ENCODE assay signal across 8 mouse cellular contexts in the genomic region with DNA sequence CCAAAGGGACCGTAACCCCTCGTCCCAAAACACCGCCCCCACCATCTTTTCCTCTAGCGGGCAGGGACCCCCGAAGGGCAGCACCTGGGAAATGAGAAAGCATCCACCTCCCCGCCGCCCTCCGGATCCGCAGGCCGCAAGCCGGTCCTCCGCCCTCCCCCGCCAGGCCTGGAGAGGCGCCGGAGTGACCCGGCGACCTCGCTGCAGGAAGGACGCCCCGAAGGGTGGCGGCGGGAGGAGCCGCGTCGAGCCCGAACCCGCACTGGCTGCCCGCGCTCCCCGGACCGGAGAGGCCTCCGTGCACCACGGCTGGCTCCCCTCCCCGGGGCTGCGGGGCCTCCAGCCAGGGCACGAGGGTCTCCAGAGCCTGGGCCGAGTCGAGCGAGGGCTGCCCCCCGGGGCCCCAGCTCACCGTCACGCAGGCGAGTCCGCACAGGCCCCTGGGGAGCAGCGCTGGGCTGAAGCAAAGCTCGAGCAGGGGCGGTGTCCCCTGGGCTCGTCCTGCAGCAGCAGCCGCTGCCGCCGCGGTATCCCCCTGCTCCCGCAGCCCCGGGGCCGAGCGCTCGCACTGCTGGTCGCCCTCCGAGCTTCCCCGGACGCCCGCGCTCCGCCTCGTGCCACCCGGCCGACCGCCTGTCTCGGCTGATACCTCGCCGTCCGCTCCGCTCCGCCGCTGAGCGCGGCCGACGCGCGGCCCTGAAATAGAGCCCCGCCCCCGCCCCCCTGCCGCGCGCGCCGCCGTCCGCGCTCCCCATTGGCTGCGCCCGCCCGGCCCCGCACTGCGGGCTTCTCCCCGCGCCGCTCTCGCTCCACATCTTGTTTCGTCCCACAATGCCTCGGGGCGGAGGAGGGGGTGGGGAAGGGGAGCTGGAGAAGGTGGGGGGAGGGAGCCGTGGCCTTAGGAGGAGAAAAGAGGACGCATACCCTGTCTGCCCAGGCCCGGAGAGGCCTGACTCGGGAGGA. TPM values are rescaled to one million over a fixed set of nuclear protein-coding genes. Genes with fewer than 3 reads are reported as not detected.
A peak's percentile ranks its signal among the peaks of the same experiment; 100 is the strongest.
DNase-seq lines count a peak whose midpoint lies in the region; ATAC-seq lines count a peak whose summit lies in the region.

Dynll2 (minus strand) TSS at position 703 of the 963 bp plus-strand sequence.

- H3K4me1 ChIP-seq in hindbrain, embryonic 14.5 days (replicated peaks; ENCODE audit: control insufficient read depth, insufficient read depth, low read length) = peaks cover 34% of the 10 kb centered on the region

- peak; percentile 98 for DNase-seq in ZHBTc4 (ENCODE audit: low read depth, low spot score)
- DNase-seq in cerebellum, postnatal 36 days = peak; percentile 87 to 93
- DNase-seq in frontal cortex, postnatal 36 days (ENCODE audit: low spot score in 2 of 2) = peak; percentile 84 to 89
- DNase-seq in hindbrain, embryonic 14.5 days (ENCODE audit: low spot score) = peak; percentile 91
- peak; percentile 81 for DNase-seq in left cerebral cortex, adult 11 months (ENCODE audit: low spot score)
- peak; percentile 88 for DNase-seq in lung, postnatal 36 days
- DNase-seq in retina, postnatal 1 day = peak; percentile 98
- peak; percentile 86 for DNase-seq in thymus, postnatal 4 days

- peak; percentile 98 for ATAC-seq in hindbrain, embryonic 14.5 days (ENCODE audit: low FRiP score)

- H3K36me3 ChIP-seq in hindbrain, embryonic 14.5 days (replicated peaks; ENCODE audit: control insufficient read depth, insufficient read depth) = peaks cover 19% of the 10 kb centered on the region

- WGBS in hindbrain, embryonic 14.5 days = under 1% methylated on average over 91 of the region's 107 CpGs

- H3K4me2 ChIP-seq in hindbrain, embryonic 14.5 days (replicated peaks) = peak within 1 kb of the TSS; percentile 94

- peak within 1 kb of the TSS; percentile 98 for H3K9ac ChIP-seq in hindbrain, embryonic 14.5 days

- peak within 1 kb of the TSS; percentile 100 for H3K4me3 ChIP-seq in hindbrain, embryonic 14.5 days (replicated peaks; ENCODE audit: low read length)

- peak within 1 kb of the TSS; percentile 97 for H3K27ac ChIP-seq in hindbrain, embryonic 14.5 days

- H3K9me3 ChIP-seq in hindbrain, embryonic 14.5 days (ENCODE audit: control insufficient read depth, low read length) = no peaks in the 10 kb centered on the region

- H3K27me3 ChIP-seq in hindbrain, embryonic 14.5 days (ENCODE audit: control insufficient read depth, insufficient read depth, low read length) = no peaks in the 10 kb centered on the region

RNA-seq across cellular contexts. Expression of gene Dynll2, which starts in this region (rescaled TPM):
- 30.1 and 32.8 TPM in 2 replicates for polyA plus RNA-seq in hindbrain, embryonic 14.5 days (2014; fragmentation: Nextera tagmentation; extraction: Ambion mirVana)

Comparison
In these comparisons a context has a peak if more than half of its experiments do, and no peak if none do; other contexts are left out.
1. Peak in every context shown above with its lines: DNase-seq, ATAC-seq, H3K4me3 ChIP-seq and H3K27ac ChIP-seq.